Mouse (Mus musculus) left cerebral cortex, postnatal 10 days (tissue): ENCODE data around the gene Ndst2. TPM values are rescaled to one million over a fixed set of nuclear protein-coding genes. Genes with fewer than 3 reads are reported as not detected.
"Not testable (repeated sequence)": the region's sequence is repeated elsewhere in the genome, so short reads cannot be mapped to it uniquely, and the experiment has no call there.

Source experiments
- DNase-seq, 2 experiments: peaks; one replicate each; pipeline ENCODE4 v3.0.0; 2021 to 2022; ENCODE audit warnings: low spot score in 2 of 2, mixed read lengths in 1 of 2; ENCODE audit errors: extremely low spot score in 1 of 2
- intact Hi-C: fragments of 180-260 bp; cut with DNase I; formaldehyde crosslinking; loops from one replicate; pipeline ENCODE4 v1.15.1; 2025
- total RNA-seq, 2 experiments: library from RNA; stranded (reverse); gene quantifications; 2 replicates each; pipeline ENCODE4 v1.2.3; 2021

The Ndst2 gene
- total RNA-seq, 2 experiments from 2014 or later = 17.3 to 21.8 TPM

DNA sequence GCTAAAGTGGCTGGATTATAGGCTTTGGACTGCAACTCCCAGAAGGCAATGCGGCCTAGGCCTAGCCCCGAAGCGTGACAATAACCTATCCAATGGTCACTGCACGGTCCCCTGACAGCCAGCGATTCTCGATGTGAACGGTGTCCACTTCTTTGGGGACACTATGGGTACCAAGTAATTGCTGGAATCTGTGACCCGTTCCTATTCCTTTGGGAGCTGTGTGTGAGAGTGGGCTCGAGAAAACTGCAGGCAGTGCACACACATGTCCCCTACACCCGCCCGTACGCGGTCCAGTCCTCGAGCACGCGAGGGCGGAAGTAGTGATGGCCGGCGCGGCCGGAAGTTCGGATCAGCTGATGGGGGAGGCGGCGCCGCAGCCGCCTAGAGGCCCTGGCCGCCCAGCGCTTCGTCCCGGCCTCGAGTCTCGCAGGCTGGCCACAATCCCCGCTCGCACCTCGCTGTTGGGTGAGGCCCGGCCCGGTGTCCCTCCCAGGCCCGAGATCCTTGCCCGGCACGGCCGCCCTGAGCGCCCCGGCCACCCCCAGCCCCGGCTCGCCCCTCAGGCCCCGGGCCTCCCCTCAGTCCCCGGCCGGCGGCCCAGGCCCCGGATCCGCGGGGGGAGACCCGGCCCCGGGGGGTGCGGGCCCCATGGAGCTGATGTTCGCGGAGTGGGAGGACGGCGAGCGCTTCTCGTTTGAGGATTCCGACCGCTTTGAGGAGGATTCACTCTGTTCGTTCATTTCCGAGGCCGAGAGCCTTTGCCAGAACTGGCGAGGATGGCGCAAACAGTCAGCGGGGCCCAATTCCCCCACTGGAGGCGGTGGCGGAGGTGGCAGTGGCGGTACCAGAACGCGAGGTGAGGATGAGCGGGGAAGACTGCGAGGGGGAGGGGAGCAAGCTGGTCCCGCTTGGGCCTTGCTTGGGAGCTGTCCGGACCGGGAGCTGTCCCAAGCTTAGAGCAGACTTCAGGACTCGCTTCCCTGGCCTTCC lies 26.9 kb downstream of the Ndst2 start, which contains the start of gene Zswim8:
Zswim8 (plus strand) TSS at position 352 of the 990 bp plus-strand sequence.
- intact Hi-C loops = no loop called here
- DNase-seq = peak; percentile 87 to 93

DNA sequence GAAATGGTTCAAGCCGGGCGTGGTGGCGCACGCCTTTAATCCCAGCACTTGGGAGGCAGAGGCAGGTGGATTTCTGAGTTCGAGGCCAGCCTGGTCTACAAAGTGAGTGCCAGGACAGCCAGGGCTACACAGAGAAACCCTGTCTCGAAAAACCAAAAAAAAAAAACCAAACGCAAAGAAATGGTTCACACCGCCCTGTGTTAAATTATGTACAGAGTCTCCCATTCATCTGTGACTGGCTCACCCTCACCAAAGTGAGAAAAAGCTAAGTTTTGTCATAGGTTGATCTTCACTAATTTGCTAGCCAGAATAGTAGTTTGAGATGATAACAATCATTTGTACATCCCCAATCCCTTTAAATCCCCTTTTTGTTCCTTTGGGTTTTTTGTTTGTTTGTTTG lies 30.9 kb downstream of the Ndst2 start:
- DNase-seq, intact Hi-C loops: not testable (repeated sequence)

DNA sequence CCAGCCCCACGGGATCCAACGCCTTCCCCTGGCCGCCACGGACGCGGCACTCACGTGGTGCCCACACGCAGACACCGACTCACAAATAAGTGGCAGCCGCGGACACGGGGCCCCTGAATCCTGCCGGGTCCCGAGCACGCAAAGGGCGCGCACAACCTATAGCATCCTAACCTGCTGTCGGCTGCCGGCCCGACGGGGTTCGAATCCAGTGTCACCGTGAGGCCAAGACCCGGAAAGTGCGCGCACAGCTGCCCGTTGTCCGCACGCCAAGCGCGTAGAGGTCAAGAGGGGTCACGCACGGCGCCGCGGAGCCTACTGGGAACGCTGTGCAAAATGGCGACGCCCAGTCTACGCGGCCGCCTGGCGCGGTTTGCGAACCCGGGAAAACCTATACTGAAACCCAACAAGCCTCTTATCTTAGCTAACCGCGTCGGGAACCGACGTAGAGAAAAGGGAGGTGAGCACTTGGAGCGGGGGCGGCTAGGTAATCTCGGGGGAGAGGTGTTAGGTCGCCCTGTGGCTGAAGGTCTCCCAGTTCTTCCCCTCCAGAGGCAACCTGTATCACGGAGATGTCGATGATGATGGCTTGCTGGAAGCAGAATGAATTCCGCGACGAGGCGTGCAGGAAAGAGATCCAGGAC lies 31.5 kb downstream of the Ndst2 start, which contains the start of gene Chchd1:
Chchd1 (plus strand) TSS at position 266 of the 641 bp plus-strand sequence.
- DNase-seq = peak; percentile 85 to 95
- intact Hi-C loops = no loop called here

DNA sequence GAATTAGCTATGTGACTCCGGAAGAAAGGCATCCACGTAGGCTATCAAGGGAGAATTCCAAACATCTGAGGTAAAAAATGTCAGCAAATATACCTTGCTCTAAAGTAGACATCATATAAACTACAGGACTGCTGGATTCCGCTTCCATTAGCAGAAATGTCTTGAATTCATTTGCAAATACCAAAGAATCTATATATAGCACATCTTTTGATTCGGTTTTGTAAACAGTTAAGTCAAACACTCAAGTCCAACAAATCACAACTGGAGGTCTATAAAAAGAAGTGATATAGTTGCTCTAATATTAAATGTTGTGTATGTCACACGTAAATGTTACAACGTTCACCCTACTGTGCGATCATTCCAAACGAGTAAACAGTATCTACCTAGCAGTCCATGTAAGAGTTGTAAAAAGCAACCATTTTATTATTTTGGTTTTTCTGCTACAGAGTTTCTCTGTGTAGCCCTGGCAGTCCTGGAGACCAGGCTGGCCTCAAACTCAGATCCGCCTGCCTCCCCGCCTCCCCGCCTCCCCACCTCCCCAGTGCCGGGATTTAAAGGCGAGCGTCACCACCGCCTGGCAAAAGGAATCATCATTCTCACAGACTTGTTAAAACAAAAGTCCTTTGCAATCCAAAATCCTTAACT lies 32.1 kb downstream of the Ndst2 start:
- intact Hi-C loops = no loop called here
- no peak for DNase-seq

- DNase-seq = no peak
- intact Hi-C loops = no loop called here
These were observed 32.8 kb downstream of the Ndst2 start for GRCm38 (mm10) chr14:20701554-20701953.

DNA sequence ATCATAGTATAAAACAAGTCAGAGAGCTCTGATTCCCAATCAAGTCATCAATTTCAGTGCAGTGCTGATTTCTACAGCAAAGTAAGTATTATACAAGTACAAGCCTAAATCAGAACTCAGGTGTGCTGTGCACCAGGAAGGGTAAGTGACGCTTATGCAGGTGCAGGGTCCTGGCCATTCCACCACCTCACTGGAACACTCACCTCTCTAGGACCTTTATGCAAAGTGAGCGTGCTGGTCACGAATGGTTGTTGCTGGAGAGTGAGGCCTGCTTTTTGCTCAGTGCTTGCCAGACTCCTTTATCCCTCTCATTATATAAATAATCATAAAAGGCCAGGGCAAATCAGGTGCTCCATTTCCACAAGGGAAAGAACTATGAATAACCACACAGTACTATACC lies 34.0 kb downstream of the Ndst2 start:
- DNase-seq = no peak
- intact Hi-C loops = no loop called here

DNA sequence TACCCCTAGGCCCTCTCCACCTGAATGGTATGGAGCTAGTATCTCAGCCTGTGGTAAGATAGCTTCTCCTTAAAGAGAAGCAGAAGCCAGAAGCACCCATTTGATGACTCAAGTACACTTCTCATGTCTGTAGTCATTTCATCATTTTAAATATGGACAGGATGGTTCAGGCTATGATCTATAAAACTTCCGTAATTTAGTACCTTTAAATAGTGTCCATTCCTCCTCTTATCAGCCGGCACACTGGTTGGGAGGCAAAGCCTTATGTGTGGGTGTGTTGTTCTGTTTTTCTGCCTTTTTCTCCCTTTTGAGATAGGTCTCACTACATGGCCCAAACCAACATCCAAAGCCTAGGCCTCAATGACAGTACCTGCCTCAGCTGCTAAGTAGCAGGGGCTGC lies 35.8 kb downstream of the Ndst2 start:
- no peak for DNase-seq
- intact Hi-C loops = no loop called here

DNA sequence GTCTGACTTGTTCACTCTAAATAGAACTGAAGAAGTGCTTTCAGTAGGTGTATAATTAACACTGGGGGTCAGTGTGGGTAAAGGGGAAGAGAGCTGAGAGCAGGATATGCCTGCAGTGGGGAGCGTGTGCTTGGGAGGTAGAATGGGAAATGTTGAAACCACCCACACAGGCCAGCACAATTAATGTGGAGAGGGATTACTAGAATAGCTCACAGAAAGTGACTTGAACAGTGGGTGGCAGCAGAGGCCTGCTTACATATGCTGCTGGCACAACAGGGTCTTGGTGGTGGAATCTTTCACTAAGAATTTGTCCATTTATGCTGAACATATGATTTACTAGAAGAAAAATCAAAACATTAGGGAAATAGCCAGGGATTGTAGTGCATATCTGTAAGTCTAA lies 37.4 kb downstream of the Ndst2 start:
- intact Hi-C loops = no loop called here
- peak; percentile 43 to 69 for DNase-seq

GRCm38 (mm10) chr14:20695761-20696520 lies 38.4 kb downstream of the Ndst2 start:
- intact Hi-C loops = no loop called here
- no peak for DNase-seq

- DNase-seq = peak; percentile 70 to 95
- intact Hi-C loops = no loop called here
These were observed 39.2 kb downstream of the Ndst2 start, which contains the start of gene Fut11 for GRCm38 (mm10) chr14:20694884-20695760. Fut11 (plus strand) TSS chr14:20694968.

- intact Hi-C loops = no loop called here
These were observed 40.0 kb downstream of the Ndst2 start for GRCm38 (mm10) chr14:20694185-20694883.

GRCm38 (mm10) chr14:20693589-20694101 lies 40.7 kb downstream of the Ndst2 start:
- no peak for DNase-seq

More at GRCm38 (mm10) chr14:20694185-20694883, 40.0 kb downstream of the Ndst2 start:
- no peak for DNase-seq

GRCm38 (mm10) chr14:20691772-20692171 lies 42.6 kb downstream of the Ndst2 start:
- intact Hi-C loops = no loop called here
- no peak for DNase-seq

More at GRCm38 (mm10) chr14:20693589-20694101, 40.7 kb downstream of the Ndst2 start:
- intact Hi-C loops = no loop called here

GRCm38 (mm10) chr14:20689009-20689408 lies 45.4 kb downstream of the Ndst2 start:
- no peak for DNase-seq
- intact Hi-C loops = no loop called here

DNA sequence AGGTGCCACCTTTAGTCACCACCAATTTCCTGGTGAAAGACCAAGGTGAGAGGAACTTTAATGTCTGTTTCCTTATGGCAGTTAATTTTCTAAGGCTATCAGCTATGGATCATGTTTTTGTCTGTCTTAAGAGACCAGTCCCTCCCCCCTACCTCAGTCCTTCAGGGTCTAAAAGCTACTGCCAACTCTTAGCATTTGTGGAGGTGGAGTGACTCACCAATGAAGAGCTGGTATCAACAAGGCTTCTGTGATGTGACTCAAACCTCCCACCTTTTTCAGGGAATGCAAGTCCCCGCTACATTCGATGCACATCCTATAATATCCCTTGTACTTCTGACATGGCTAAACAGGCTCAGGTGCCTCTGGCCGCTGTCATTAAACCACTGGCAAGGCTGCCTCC lies 47.8 kb downstream of the Ndst2 start:
- intact Hi-C loops = no loop called here
- no peak for DNase-seq

- intact Hi-C loops = no loop called here
- DNase-seq = no peak
These were observed 51.9 kb downstream of the Ndst2 start for GRCm38 (mm10) chr14:20682498-20682897.

DNA sequence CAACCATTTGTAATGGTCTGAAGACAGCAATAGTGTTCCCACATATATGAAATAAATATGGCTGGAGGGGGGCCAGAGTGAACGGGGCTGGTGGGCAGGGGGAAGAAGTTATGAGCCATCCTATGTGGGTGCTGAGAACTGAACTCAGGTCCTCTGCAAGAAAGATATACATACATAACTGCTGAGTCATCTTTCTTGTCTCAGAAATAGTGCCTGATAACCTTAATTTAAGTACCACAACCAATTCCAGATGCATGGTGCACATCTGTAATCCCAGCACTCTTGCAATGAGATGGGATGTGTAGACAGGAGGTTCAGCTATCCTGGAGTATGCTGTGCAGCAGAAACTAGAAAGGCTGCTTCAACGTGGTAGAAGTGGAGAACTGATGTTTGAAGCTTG lies 52.6 kb downstream of the Ndst2 start:
- intact Hi-C loops = no loop called here
- DNase-seq = no peak
